Mouse (Mus musculus): ENCODE measurements around the gene Rps6kl1. TPM values are rescaled to one million over a fixed set of nuclear protein-coding genes. Genes with fewer than 3 reads are reported as not detected.

The Rps6kl1 gene
- polyA plus RNA-seq, 1 experiment from 2014 or later: 2.2 TPM

DNA sequence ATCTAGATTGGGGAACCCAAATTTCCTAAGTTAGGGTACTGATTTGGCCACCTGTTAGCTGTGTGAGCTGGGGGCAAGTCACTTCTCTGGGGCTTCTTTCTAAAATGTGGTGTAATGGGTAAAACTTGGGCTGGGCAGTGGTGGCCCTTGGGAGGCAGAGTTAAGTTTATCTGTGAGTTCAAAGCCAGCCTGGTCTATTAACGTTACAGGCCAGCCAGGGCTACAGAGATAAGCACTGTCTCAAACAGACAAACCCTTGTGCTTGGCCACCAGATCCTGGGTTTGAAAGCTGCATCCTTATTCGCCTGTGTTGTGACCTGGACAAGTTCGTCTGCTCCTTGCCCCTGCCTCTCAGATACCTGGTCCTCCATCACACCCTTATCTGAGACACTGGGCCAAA lies 59.9 kb downstream of the Rps6kl1 start:
- no peak for DNase-seq (ENCODE audit: low spot score)
- H3K4me1 ChIP-seq: peaks cover 18% of the 10 kb centered on the region
- H3K9me3 ChIP-seq: peaks cover 5% of the 10 kb centered on the region; the same call in 1 of the 2 replicates
- WGBS: 84% methylated on average over 3 of the region's 3 CpGs
- H3K36me3 ChIP-seq (replicated peaks): peaks cover 46% of the 10 kb centered on the region
- H3K27ac ChIP-seq (replicated peaks): no peak overlapping the region
- H3K27me3 ChIP-seq (replicated peaks; ENCODE audit: low read depth, poor library complexity, severe bottlenecking): no peaks in the 10 kb centered on the region
- H3K4me3 ChIP-seq: no peak overlapping the region

GRCm38 (mm10) chr12:85087845-85088244 lies 63.2 kb downstream of the Rps6kl1 start:
- Histone ChIP-seq H3K27ac (replicated peaks) (no peak overlapping the region), H3K4me3 (no peak overlapping the region), H3K27me3 (replicated peaks; ENCODE audit: low read depth, poor library complexity, severe bottlenecking) (no peaks in the 10 kb centered on the region), H3K9me3 (peaks cover 5% of the 10 kb centered on the region; the same call in 1 of the 2 replicates), H3K4me1 (no peaks in the 10 kb centered on the region), H3K36me3 (replicated peaks) (peaks cover 48% of the 10 kb centered on the region)
- DNase-seq (ENCODE audit: low spot score): no peak
- WGBS: 86% methylated on average over 12 of the region's 12 CpGs

Other genes with a start within 250 kb of the Rps6kl1 start
- 191 and 192 TPM in 2 replicates for gene Fcf1, start 180.4 kb downstream of the Rps6kl1 start, polyA plus RNA-seq (2016; fragmentation: Nextera tagmentation; extraction: Ambion mirVana)
- gene Arel1, start 180.4 kb downstream of the Rps6kl1 start, polyA plus RNA-seq (2016; fragmentation: Nextera tagmentation; extraction: Ambion mirVana): 16.8 and 18.1 TPM in 2 replicates
- 36.5 and 37.9 TPM in 2 replicates for gene Ylpm1, start 154.9 kb downstream of the Rps6kl1 start, polyA plus RNA-seq (2016; fragmentation: Nextera tagmentation; extraction: Ambion mirVana)
- 2.9 and 3.7 TPM in 2 replicates for gene Prox2, start 40.5 kb downstream of the Rps6kl1 start, polyA plus RNA-seq (2016; fragmentation: Nextera tagmentation; extraction: Ambion mirVana)
- gene Dlst, start 40.4 kb downstream of the Rps6kl1 start, polyA plus RNA-seq (2016; fragmentation: Nextera tagmentation; extraction: Ambion mirVana): 106 TPM in 2 replicates
- 9.3 and 9.8 TPM in 2 replicates for gene Pgf, start 26.5 kb upstream of the Rps6kl1 start, polyA plus RNA-seq (2016; fragmentation: Nextera tagmentation; extraction: Ambion mirVana)
- 119 and 122 TPM in 2 replicates for gene Eif2b2, start 68.2 kb upstream of the Rps6kl1 start, polyA plus RNA-seq (2016; fragmentation: Nextera tagmentation; extraction: Ambion mirVana)
- gene Mlh3, start 119.3 kb upstream of the Rps6kl1 start, polyA plus RNA-seq (2016; fragmentation: Nextera tagmentation; extraction: Ambion mirVana): 7.6 and 8.2 TPM in 2 replicates
- gene Acyp1, start 137.2 kb upstream of the Rps6kl1 start, polyA plus RNA-seq (2016; fragmentation: Nextera tagmentation; extraction: Ambion mirVana): 47.3 and 50.6 TPM in 2 replicates
- gene Zc2hc1c, start 137.3 kb upstream of the Rps6kl1 start, polyA plus RNA-seq (2016; fragmentation: Nextera tagmentation; extraction: Ambion mirVana): 0.90 and 0.92 TPM in 2 replicates
- 24.5 and 26.6 TPM in 2 replicates for gene Nek9, start 188.1 kb upstream of the Rps6kl1 start, polyA plus RNA-seq (2016; fragmentation: Nextera tagmentation; extraction: Ambion mirVana)
- gene Tmed10, start 223.6 kb upstream of the Rps6kl1 start, polyA plus RNA-seq (2016; fragmentation: Nextera tagmentation; extraction: Ambion mirVana): 243 and 251 TPM in 2 replicates

All from embryonic facial prominence, embryonic 10.5 days (tissue).